Mouse (Mus musculus): ENCODE results near the gene Tgm6.

DNA sequence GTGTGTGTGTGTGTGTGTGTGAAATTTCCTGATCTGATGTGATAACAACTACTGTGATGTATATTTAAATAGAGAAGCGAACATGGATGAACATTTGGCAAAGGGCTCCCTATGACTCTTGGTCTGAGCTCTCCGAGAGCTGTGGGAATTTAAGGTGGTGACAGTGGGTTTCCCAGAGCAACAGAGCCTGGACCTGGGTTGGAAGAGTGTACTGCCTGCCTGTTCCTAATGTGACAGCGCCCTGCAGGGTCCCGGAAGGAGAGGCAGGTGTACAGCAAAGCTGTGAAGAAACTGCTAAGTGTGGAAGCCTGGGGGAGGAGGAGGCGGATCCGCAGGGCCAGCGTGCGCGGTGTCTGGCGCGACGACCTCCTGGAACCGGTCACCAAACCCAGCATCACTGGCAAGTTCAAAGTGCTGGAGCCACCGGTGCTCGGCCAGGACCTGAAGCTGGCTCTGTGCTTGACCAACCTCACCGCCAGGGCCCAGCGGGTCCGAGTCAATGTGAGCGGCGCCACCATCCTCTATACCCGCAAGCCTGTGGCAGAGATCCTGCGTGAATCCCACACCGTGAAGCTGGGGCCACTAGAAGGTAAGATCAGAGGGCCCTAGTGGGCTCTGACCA, 32.6 kb downstream of the Tgm6 start:
- TF ChIP-seq CTCF (IDR thresholded peaks at IDR 0.05; ENCODE audit: borderline replicate concordance, insufficient read depth, low read depth, low read length) (no peak), POLR2A (IDR thresholded peaks at IDR 0.05; ENCODE audit: borderline replicate concordance, insufficient read depth, low read length) (no peak)
